Mouse (Mus musculus): ENCODE results near the gene Zfp52.

- TF ChIP-seq HCFC1 (IDR thresholded peaks at IDR 0.05; ENCODE audit: borderline replicate concordance, insufficient read depth, low read length): no peak
- TF ChIP-seq ZC3H11A (IDR thresholded peaks at IDR 0.05; ENCODE audit: borderline replicate concordance, low read depth, low read length): peak; percentile 53; the same call in 1 of the 2 replicates
- no peak for TF ChIP-seq MAFK (IDR thresholded peaks at IDR 0.05; ENCODE audit: insufficient read depth, low read depth, low read length)
- peak; percentile 87 for TF ChIP-seq ZNF384 (IDR thresholded peaks at IDR 0.05; ENCODE audit: low read depth, low read length)
Measured at GRCm38 (mm10) chr17:21515403-21516105, 19.8 kb upstream of the Zfp52 start.
